Mouse (Mus musculus) kidney, adult 2 months (tissue): ENCODE data around the gene Ccl1.

Experiments used
- CTCF ChIP-seq: fragments of 200-500 bp; conservative IDR thresholded peaks from 2 replicates; pipeline ENCODE4 v1.5.1; 2011; ENCODE audit warnings: low read depth, mild to moderate bottlenecking, control low read depth, low read length, moderate library complexity, mixed read lengths; ENCODE audit not compliant: insufficient read depth, insufficient read length
- POLR2A ChIP-seq: fragments of 200-500 bp; IDR thresholded peaks from one replicate; pipeline ENCODE4 v1.6.1; 2011; ENCODE audit warnings: low read depth, low read length, control low read depth

DNA sequence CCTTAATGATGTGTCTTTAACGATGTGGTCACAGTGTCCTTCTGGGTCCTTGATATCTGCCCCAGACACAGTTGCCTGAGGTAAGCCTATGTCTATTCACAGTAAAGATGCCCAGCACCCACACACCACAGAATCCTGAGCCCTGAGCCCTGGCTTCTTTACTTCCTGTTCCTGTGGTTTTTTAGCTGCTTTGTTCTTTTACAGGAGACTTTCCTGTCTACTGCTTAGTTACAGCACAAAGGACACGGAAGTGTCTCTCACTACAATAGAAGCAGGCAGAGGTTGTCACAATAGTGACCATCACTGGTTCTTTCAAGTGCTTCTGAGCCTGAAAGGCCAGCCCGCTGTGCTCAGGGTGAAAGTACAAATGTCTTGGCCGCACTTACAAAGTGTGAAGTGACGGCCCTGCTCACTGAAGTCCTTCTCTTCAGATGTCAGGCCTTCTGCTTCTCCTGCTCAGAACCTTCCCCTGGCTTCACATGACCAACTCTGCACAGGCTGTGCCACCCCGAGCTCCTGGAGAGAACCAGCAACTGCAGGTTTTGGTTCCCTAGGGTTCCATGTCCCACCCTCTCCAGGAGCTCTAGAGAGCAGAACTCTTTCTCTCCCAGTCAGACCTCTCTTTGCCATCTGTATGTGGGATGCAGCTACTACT, 122.1 kb downstream of the Ccl1 start:
- TF ChIP-seq CTCF (no peak), POLR2A (no peak)
